Mouse (Mus musculus) urinary bladder, postnatal 14 days (tissue): ENCODE measurements around the gene E330021D16Rik.
A peak's percentile ranks its signal among the peaks of the same experiment; 100 is the strongest.

Source experiments
- DNase-seq: peaks from one replicate; pipeline ENCODE4 v3.0.0; 2021; ENCODE audit warnings: low spot score

Gene E330021D16Rik

DNA sequence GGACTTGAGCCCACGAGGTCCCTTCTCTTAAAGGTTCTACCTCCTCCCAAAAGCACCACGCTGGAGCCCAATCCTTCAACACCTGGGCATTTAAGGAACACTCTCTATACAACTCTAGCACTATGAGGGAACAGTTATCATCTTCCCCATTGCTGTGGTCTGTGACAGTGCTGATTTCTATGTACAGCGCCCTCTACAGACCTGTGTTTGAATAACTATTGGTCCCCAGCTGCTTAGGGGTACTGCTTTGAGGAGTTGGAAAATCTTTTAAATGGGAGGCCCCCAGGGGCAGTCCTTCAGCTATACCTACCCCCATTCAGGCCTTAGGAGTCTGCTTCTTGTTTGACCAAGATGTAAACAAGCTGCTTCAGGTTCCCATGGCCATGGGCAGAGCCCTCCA is 5.7 kb upstream of the E330021D16Rik start:
- no peak for DNase-seq

DNA sequence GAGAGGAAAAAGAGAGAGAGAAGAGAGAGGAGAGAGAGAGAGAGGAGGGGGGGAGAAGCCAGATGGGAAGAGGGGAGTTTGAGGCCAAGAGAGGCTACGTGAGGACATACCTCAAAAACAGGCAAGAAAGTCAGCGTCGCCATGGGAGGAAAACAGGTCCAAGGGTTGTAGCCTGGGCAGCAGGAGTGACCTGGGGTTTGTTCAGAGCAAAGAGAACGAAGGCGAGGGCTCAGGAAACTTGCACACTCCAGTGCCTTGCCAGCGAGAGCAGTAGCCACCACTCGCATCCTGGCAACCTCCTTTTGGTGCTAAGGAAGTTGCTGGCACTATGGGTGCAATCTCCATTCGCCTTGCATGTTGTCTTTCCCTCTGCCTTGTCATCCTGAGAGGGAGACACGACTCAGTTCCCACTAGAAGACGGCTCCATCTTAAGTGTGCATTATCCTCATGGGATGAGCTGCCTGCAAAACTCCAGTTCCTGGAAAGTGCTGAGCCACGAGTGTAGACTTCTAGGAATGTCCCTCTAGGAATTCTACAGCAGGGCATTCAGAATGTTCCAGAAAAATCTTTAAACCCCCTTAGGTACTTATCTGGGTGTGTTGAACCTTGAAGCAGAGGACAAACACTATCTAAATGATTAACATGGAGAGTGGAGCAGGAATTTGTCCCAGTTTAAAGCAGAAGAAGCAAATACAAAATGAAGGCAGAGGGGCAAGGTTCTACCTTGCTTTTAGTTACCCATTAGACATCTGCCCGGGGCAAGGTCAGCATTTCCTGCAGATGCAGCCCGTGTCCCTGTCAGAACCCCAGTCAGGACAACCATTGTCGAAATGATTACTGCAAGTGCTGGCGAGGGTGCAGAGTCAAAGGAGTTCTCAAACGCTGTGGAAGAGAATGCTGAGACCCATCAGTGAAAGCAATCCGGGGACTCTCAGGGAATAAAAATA is 3.8 kb upstream of the E330021D16Rik start:
- DNase-seq, result no peak

DNA sequence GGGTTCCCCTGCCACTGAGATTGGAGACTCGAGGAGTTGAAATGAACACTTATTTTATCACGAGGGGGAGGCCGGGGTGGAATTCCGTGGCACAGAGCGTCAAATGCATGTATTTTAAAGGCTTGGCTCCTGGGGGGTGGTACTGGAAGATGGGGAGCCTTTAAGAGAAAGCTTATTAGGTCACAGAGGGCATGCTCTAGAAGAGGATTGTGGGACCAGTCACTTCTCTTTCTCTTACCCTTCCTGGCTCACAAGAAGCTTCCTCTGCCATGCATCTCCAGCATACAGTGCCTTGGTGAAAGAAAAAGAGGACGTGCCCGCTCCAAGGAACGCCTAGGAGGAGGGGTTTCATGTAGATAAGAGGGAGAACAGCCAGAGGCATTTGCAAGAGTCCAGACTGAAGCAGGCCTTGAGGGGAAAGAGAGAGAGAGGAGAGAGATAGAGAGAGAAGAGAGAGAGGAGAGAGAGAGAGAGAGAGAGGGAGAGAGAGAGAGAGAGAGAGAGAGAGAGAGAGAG is 3.0 kb upstream of the E330021D16Rik start:
- no peak for DNase-seq

DNA sequence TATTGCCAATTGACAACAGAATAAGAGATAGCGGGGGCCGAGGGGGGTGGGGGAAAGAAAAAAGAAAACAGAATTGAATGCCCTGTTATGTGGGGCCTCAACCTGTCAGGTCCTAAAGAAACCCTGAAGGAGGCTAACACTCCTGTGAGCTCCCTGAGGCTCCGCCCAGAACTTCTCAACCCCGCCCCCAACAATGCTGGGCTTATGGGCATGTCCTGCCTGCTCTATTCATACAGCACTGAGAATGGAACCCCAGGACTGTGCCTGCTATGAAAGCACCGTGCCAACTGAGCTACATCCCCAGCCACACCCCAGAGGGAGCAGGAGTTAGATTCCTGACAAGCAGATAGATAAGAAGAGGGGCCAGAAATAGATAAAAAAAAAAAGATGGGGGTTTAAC is 2.5 kb upstream of the E330021D16Rik start:
- DNase-seq, result no peak

DNA sequence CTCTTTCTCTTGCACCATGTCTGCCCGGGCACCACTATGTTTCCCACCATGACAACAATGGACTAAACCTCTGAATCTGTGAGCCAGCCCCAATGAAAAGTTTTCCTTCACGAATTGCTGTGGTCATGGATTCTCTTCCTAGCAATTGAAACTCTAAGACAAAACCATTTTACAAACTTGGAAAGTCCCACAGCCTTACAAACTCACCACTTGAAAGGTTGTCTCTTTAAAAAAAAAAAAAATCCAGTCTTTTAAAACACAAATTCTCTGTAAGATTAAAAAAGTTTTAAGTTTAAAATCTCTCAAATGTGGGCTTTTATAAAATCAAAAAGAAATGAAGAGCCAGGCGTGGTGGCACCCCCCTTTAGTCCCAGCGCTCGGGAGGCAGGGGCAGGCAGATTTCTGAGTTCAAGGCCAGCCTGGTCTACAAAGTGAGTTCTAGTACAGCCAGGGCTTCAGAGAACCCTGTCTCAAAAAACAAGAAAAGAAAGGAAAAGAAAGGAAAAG is 1.5 kb downstream of the E330021D16Rik start:
- DNase-seq, result no peak

DNA sequence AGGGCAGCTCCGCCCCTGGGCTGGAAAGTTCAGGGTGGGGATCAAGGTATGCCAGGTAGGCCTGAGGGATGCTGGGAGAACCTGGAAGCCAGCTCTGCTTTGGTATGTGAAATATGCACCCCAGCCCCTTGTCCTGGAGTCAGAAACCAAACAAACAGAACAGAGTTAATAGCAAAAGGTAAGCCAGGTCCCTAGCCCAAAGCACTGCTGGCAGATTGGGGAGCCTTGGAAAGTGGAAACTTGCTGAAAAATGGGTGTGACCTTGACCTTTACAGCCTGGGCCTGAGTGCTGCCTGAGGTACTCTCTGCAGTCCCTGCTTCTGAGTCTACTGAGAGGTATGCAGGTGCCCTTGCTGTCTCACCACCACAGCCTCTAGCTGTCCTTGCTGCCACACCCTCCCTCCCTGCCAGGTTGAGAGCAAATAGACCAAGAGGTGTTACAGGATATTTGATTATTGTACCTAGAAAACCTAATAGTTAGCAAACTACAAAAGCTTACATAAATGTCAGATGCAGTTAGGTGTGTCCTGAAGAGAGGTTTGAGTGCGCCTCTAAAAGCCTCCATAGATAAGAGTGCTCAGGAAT is 7.7 kb downstream of the E330021D16Rik start:
- DNase-seq, result no peak

DNA sequence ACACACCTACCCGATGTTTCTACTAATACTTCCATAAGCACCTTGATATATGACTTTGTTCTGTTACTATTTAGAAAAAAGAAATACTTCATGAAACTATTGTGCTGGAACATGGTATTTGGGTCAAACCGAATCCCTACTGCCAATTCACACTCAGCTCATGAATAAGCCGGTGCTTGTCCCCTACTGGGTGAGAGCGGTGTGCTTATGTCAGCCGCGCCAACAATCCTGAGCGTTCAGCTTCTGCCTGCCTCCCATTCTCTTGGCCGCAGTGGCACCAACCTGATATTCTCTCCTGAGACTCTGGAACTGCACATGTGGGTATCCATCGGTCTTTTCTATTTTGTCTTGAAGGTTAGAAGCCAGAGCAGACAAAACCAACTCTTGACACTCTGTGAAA is 18.5 kb downstream of the E330021D16Rik start:
- no peak for DNase-seq

DNA sequence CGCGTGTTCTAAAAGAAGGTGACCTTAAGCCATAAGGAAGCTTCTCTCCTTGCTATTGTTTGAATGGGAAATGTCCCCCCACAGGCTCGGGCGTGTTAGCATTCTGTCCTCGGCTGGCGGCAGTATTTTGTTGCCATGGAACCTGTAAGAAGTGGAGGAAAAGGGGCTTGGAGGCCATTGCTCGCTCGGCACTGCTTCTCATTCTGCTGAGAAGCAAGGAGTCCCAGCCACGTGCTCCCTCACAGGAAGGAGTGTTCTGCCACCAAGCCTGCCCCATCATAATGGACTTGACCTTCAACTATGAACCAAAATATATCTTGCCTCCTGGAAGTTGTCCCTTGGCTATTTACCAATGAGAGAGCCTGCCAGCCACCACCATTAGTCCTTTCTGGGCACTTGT is 25.1 kb downstream of the E330021D16Rik start:
- no peak for DNase-seq

DNA sequence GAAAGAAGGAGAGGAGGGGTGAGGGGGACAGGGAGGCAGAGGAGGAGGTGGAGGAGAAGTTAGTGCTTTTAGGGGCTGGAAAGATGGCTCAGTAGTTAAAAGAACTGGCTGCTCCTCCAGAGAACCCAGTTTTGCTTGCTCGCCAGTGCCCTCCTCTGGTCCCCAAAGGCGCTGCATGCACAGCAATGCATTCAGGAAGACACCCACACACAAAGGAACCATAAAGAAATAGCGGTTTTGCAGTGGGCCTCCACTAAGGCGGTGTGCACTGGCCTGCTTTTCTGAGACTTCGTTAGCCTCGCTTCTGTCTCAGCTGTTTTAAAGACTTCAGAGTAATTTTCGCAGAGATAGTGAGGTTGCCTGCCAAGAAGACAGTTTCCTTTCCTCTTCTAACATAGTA is 30.1 kb downstream of the E330021D16Rik start:
- no peak for DNase-seq

DNA sequence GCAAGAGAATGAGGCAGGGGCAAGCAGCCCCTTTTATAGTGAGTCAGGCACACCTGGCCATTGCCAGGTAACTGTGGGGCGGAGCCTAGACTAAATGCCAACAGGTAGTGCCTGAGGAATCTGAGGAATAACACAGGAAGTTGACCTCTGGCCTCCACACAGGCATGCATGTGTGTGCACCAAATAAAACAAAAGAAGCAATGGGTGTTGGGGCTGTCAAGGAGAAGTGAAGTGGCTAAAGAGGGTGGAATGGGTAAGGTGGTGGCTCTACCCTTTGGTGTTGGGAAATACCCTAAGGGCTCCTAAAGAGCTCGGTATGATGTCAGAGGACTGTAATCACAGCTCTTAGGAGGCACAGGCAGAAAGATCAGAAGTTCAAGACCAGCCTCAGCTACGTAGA is 32.2 kb downstream of the E330021D16Rik start:
- DNase-seq, result no peak

DNA sequence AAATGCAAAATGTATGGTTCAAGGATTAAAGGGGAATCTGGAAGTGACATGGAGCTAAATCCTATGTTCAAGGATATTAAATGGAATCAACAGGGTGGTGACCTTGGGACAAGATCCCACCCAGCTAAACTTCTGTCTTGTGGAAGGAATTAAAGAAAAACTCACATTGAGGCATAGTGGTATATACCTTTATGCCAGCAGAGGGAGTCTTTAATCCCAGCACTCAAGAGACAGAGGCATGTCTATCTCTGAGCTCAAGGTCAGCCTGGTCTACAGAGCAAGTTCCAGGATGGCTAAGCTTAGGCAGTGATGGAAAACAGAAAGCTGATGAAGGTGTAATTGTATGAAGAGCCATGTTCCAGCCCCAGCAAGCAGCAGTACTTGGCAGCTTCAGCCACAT is 39.3 kb downstream of the E330021D16Rik start:
- no peak for DNase-seq

DNA sequence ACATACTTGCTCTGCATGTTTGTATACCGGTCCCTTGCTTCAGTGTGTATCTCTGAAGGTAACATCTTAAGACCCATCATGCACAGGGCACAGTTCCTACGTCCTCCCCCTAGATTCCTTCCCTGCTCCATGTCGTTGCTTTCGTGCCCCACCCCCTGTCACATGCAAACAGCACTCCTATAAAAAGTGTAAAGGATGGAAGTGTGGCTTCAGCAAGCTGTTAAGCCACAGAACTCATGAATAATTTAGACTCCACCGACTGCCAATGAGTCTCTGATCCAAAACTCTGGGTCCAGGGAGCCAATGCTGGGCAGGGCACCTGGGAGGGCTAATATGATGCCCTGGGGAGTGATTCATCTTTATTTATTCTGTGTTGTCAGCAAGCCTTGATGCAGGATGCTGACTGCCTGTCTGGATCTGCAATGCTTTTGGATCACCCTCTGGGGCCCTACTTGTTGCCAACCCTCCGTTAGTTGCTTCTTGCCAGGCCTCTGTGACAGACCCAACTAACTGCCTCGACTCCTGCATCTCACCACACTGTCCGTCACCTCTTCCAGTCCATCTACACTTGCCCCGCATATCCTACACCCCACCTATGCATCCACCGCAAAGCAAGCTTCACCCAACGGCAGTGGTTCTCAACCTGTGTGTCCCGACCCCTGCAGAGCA is 50.8 kb downstream of the E330021D16Rik start:
- DNase-seq, result no peak

DNA sequence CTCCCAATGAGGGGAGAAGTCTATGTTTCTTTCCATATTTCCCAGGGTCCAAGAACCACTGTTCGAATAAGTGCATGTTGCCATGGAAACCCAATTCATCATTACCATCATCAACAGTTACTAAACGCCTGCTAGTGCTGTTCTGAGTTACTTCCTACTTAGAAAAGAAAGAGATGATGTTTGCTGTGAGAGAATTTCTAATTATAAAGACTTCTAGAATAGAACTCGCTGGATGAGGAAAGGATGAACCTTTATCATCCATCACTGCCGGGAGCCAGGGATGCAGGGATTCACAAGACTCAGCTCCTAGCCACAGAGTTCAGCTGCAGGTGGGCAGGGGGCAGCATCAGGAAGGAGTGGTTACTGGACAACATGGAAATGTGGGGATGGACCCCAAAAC is 51.4 kb downstream of the E330021D16Rik start:
- no peak for DNase-seq

DNA sequence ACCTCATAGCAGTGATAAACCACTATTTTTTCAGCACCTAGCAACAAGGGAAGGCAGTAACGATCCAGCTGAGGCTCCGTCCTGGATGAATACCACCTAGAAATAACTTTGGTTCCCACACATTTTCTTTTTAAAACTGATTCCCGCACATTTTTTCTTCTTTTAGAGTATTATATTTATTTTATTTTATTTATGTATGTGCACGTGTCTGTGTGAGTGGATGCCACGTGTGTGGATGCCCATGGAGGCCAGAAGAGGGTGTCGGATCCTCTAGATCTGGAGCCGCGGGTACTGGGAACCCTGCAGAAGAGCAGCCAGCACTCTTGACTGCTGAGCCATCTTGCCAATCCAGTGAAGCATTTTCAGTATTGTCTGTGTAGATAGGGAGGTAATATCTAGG is 52.1 kb downstream of the E330021D16Rik start:
- DNase-seq, result no peak

DNA sequence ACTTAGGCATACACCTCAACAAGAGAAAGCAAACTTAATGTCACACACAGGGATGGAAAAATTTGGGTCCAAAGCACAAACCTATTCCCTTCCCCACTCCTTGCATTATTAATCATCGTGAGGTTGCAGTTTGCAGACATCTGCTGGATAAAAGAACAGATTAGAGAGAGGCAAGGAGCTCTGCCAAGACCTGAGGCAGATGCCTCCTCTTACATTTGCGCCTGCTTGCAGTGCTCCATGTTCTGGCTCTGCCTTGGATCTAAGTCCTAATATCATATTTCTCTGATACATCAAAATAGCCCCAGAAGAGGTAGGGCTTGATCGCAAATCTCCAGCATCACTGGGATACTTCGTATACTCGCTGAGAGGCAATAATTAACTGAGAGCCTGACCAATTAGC is 56.9 kb downstream of the E330021D16Rik start:
- no peak for DNase-seq

DNA sequence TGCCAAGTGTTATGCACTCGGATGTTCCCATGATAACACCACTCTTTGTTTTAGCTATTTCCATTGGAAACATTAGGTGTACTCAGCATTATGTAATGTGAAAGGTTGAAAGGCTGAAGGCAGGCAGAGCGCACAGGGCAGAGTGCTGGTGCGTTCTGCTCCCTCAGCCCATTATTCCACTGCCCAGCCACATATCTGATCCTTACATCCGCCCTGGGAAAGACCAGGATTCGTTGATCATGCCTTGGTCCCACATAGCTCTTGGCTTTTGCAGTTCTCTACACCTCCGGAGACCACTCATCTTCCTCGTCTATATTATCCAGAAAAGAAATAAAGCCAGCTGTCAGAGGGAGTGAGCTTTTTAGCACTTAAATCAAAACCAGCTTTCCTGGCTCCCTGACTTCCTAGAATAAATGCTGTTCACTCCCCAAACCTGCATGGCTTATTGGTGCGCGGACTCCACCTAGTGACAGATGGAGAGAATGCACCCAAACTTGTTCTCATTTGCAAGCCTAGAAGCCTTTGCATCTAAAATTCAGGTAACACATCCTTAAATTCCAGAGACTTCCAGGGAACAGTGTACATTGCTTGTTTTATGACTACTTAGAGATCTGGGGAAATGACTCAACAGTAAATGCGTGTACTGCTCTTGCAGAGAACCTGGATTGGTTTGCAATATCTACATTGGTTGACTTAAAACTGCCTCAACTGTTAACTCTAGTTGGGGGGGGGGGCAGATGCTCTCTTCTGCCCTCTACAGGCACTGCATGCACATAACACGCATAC is 61.8 kb downstream of the E330021D16Rik start:
- peak; percentile 58 for DNase-seq
